8 mouse cellular contexts compared by ENCODE assay signal in genomic region chr13:23431351-23431771, GRCm38 (mm10). TPM values are rescaled to one million over a fixed set of nuclear protein-coding genes. Genes with fewer than 3 reads are reported as not detected.
DNase-seq lines count a peak whose midpoint lies in the region; ATAC-seq and TF ChIP-seq lines count a peak whose summit lies in the region.

No protein-coding gene starts in this region.

- peak; percentile 67 for TF ChIP-seq POLR2A in embryonic fibroblast, embryonic 13.5 days (IDR thresholded peaks at IDR 0.05; ENCODE audit: low read depth, low read length)
- no peak for TF ChIP-seq POLR2A in liver, adult 2 months (IDR thresholded peaks at IDR 0.05; ENCODE audit: extremely low read depth, insufficient read depth, low read length)

- peaks cover 8% of the 10 kb centered on the region; the same call in 1 of the 2 replicates for H3K4me1 ChIP-seq in embryonic fibroblast, embryonic 13.5 days (ENCODE audit: control insufficient read depth, insufficient read depth, low read length)
- H3K4me1 ChIP-seq in heart, embryonic 10.5 days: peaks cover 16% of the 10 kb centered on the region; the same call in 1 of the 2 replicates
- H3K4me1 ChIP-seq in kidney, embryonic 14.5 days (ENCODE audit: control insufficient read depth, insufficient read depth, low read length): 0 out of 2 replicates have a peak, but pooled peaks cover 19% of the 10 kb centered on the region
- peaks cover 6% of the 10 kb centered on the region for H3K4me1 ChIP-seq in liver, adult 2 months (ENCODE audit: control insufficient read depth, insufficient read depth, low read length)

- no peaks in the 10 kb centered on the region for H3K79me2 ChIP-seq in liver, adult 2 months (ENCODE audit: control insufficient read depth, insufficient read depth, low read length)

- H3K9ac ChIP-seq in kidney, embryonic 14.5 days (ENCODE audit: low read depth, low read length): peak overlapping the region; percentile 66; the same call in 1 of the 2 replicates
- peak overlapping the region; percentile 79 for H3K9ac ChIP-seq in liver, adult 2 months (ENCODE audit: low read depth, low read length)

- H3K9me3 ChIP-seq in heart, embryonic 10.5 days: no peaks in the 10 kb centered on the region
- H3K9me3 ChIP-seq in kidney, embryonic 14.5 days (ENCODE audit: control insufficient read depth, low read length): no peaks in the 10 kb centered on the region

- H3K4me2 ChIP-seq in kidney, embryonic 14.5 days (replicated peaks; ENCODE audit: low read depth, low read length): peak overlapping the region; percentile 44

- H3K36me3 ChIP-seq in heart, embryonic 10.5 days: no peaks in the 10 kb centered on the region
- H3K36me3 ChIP-seq in kidney, embryonic 14.5 days (ENCODE audit: control insufficient read depth, insufficient read depth, low read length): no peaks in the 10 kb centered on the region
- no peaks in the 10 kb centered on the region for H3K36me3 ChIP-seq in liver, adult 2 months (ENCODE audit: control insufficient read depth, insufficient read depth, low read length)

- H3K27me3 ChIP-seq in heart, embryonic 10.5 days (ENCODE audit: insufficient read depth, poor library complexity, severe bottlenecking): no peaks in the 10 kb centered on the region
- no peaks in the 10 kb centered on the region for H3K27me3 ChIP-seq in kidney, embryonic 14.5 days (ENCODE audit: control insufficient read depth, insufficient read depth, low read length)
- H3K27me3 ChIP-seq in liver, adult 2 months (ENCODE audit: control insufficient read depth, insufficient read depth, low read length): no peaks in the 10 kb centered on the region

- TF ChIP-seq CTCF in embryonic fibroblast, embryonic 13.5 days (IDR thresholded peaks at IDR 0.05; ENCODE audit: borderline replicate concordance, insufficient read depth, low read length): no peak
- TF ChIP-seq CTCF in liver, adult 2 months (IDR thresholded peaks at IDR 0.05; ENCODE audit: low read depth, low read length): no peak

- peak overlapping the region; percentile 99 for H3K27ac ChIP-seq in embryonic fibroblast, embryonic 13.5 days (ENCODE audit: insufficient read depth, low read length)
- H3K27ac ChIP-seq in heart, embryonic 10.5 days: peak overlapping the region; percentile 92
- peak overlapping the region; percentile 84 for H3K27ac ChIP-seq in kidney, embryonic 14.5 days (ENCODE audit: low read depth, low read length)
- peak overlapping the region; percentile 91 for H3K27ac ChIP-seq in liver, adult 2 months (replicated peaks; ENCODE audit: insufficient read depth, low read depth, low read length)

- WGBS in heart, embryonic 10.5 days: 1% methylated on average over 15 of the region's 15 CpGs
- WGBS in kidney, embryonic 14.5 days: under 1% methylated on average over 15 of the region's 15 CpGs
- WGBS in liver, adult 2 months: under 1% methylated on average over 15 of the region's 15 CpGs

- peak; percentile 89 to 91 for DNase-seq in B cell, adult 2 months
- peak; percentile 75 to 81 for DNase-seq in adrenal gland, postnatal 36 days
- DNase-seq in heart, embryonic 10.5 days (ENCODE audit: low spot score): peak; percentile 92
- DNase-seq in liver, adult 2 months (ENCODE audit: extremely low read depth, low read depth, low spot score): peak; percentile 90
- DNase-seq in monocyte, adult 2 months (ENCODE audit: low read depth in 1 of 2, low spot score in 2 of 2): peak; percentile 79 to 87
- DNase-seq in spleen, postnatal 36 days (ENCODE audit: low spot score in 2 of 2): peak; percentile 73 to 81

- H3K4me3 ChIP-seq in embryonic fibroblast, embryonic 13.5 days (ENCODE audit: insufficient read depth, low read length): peak overlapping the region; percentile 76
- H3K4me3 ChIP-seq in heart, embryonic 10.5 days: peak overlapping the region; percentile 73
- peak overlapping the region; percentile 65 for H3K4me3 ChIP-seq in kidney, embryonic 14.5 days (ENCODE audit: low read length)
- H3K4me3 ChIP-seq in liver, adult 2 months (ENCODE audit: insufficient read depth, low read depth, low read length): peak overlapping the region; percentile 64

- ATAC-seq in kidney, embryonic 14.5 days (ENCODE audit: low FRiP score, low TSS enrichment): peak; percentile 79

RNA-seq across cellular contexts. Expression of gene Abt1, which starts 7.7 kb away (rescaled TPM):
- 1 to 10 TPM; 6.9 to 8.3 TPM for total RNA-seq in adrenal gland, postnatal 36 days (2021)
- polyA plus RNA-seq in embryonic fibroblast, embryonic 13.5 days (2011; ENCODE audit: insufficient read length, low read depth, missing spikeins): 4.2 and 4.7 TPM in 2 replicates
- 10.1 and 13.0 TPM in 2 replicates for polyA plus RNA-seq in heart, embryonic 10.5 days (2016; fragmentation: Nextera tagmentation; extraction: Ambion mirVana)
- polyA plus RNA-seq in kidney, embryonic 14.5 days (2014; fragmentation: Nextera tagmentation; extraction: Ambion mirVana): 12.5 and 13.5 TPM in 2 replicates
- total RNA-seq in liver, adult 2 months (2014; rRNA removed): 3.5 and 3.7 TPM in 2 replicates
- 2.1 TPM in 2 replicates for polyA plus RNA-seq in liver, adult 2 months (2012; rRNA removed)

RNA-seq across cellular contexts. Expression of gene Btn1a1, which starts 34.3 kb away (rescaled TPM):
- total RNA-seq in adrenal gland, postnatal 36 days (2021): not detected
- not detected in 2 replicates for polyA plus RNA-seq in embryonic fibroblast, embryonic 13.5 days (2011; ENCODE audit: insufficient read length, low read depth, missing spikeins)
- polyA plus RNA-seq in heart, embryonic 10.5 days (2016; fragmentation: Nextera tagmentation; extraction: Ambion mirVana): 0.04 and 0.96 TPM in 2 replicates
- polyA plus RNA-seq in kidney, embryonic 14.5 days (2014; fragmentation: Nextera tagmentation; extraction: Ambion mirVana): 0.09 TPM in 2 replicates
- total RNA-seq in liver, adult 2 months (2014; rRNA removed): not detected in 2 replicates
- not detected in 2 replicates for polyA plus RNA-seq in liver, adult 2 months (2012; rRNA removed)

RNA-seq across cellular contexts. Expression of gene Btn2a2, which starts 57.3 kb away (rescaled TPM):
- not detected for total RNA-seq in adrenal gland, postnatal 36 days (2021)
- not detected in 2 replicates for polyA plus RNA-seq in embryonic fibroblast, embryonic 13.5 days (2011; ENCODE audit: insufficient read length, low read depth, missing spikeins)
- 0.30 and 0.75 TPM in 2 replicates for polyA plus RNA-seq in heart, embryonic 10.5 days (2016; fragmentation: Nextera tagmentation; extraction: Ambion mirVana)
- polyA plus RNA-seq in kidney, embryonic 14.5 days (2014; fragmentation: Nextera tagmentation; extraction: Ambion mirVana): 0.31 and 0.87 TPM in 2 replicates
- not detected in 2 replicates for total RNA-seq in liver, adult 2 months (2014; rRNA removed)
- not detected in 2 replicates for polyA plus RNA-seq in liver, adult 2 months (2012; rRNA removed)

Comparison
In these comparisons a context has a peak if more than half of its experiments do, and no peak if none do; other contexts are left out.
1. Peak in every context shown above with its lines: DNase-seq, ATAC-seq, H3K4me3 ChIP-seq and H3K27ac ChIP-seq.